Mouse (Mus musculus) liver, embryonic 14.5 days (tissue): ENCODE measurements at regions not wholly inside any gene's neighbourhood (a gene's known extent, or its start where the extent isn't known, plus 50 kb on each side); places are given as distances from the start of the nearest gene placed in this dataset.

Experiments
- ATAC-seq: fragments of 200-750 bp; cut with Nextera tagmentation; 2 replicates; pipeline ENCODE4 v1.8.0; 2017; ENCODE audit warnings: moderate number of reproducible peaks, mild to moderate bottlenecking, moderate library complexity; ENCODE audit not compliant: insufficient read depth
- DNase-seq, 3 experiments: peaks; one replicate each; pipeline ENCODE4 v3.0.0-alpha.2; 2012 to 2013; ENCODE audit warnings: low read depth in 3 of 3, low spot score in 3 of 3
- H3K27ac ChIP-seq: fragments of 300-500 bp; sonication (generic); 2 replicates; pipeline ENCODE4 v1.5.1; 2014; ENCODE audit warnings: moderate library complexity, mild to moderate bottlenecking, control low read depth, inconsistent platforms
- H3K27me3 ChIP-seq: fragments of 300-500 bp; sonication (generic); 2 replicates; pipeline ENCODE4 v1.6.1; 2014; ENCODE audit warnings: mild to moderate bottlenecking, low read length, moderate library complexity; ENCODE audit not compliant: control insufficient read depth, insufficient read depth
- H3K36me3 ChIP-seq: fragments of 300-500 bp; sonication (generic); replicated peaks from 2 replicates; pipeline ENCODE4 v1.6.1; 2014; ENCODE audit warnings: low read depth; ENCODE audit not compliant: control insufficient read depth, insufficient read depth
- H3K4me1 ChIP-seq, 2 experiments: fragments of 200-500 bp in 1 of 2; fragments of 300-500 bp in 1 of 2; sonication (generic) in 1 of 2; replicated peaks; 2 replicates each; pipeline ENCODE4 v1.6.1; 2012 to 2014; ENCODE audit warnings: antibody characterized with exemption in 1 of 2, inconsistent platforms in 1 of 2, low read length in 1 of 2; ENCODE audit not compliant: control insufficient read depth in 2 of 2, insufficient read depth in 2 of 2
- H3K4me2 ChIP-seq: fragments of 300-500 bp; sonication (generic); 2 replicates; pipeline ENCODE4 v1.6.1; 2014; ENCODE audit warnings: low read depth, mild to moderate bottlenecking, control low read depth, moderate library complexity
- H3K4me3 ChIP-seq, 2 experiments: fragments of 200-500 bp in 1 of 2; fragments of 300-500 bp in 1 of 2; sonication (generic) in 1 of 2; 2 replicates each; pipeline ENCODE4 v1.5.1; 2012 to 2014; ENCODE audit warnings: low read depth in 2 of 2, low read length in 2 of 2, mild to moderate bottlenecking in 2 of 2, control low read depth in 1 of 2, inconsistent platforms in 1 of 2, moderate library complexity in 1 of 2; ENCODE audit not compliant: insufficient read depth in 1 of 2
- H3K9ac ChIP-seq: fragments of 300-500 bp; sonication (generic); replicated peaks from 2 replicates; pipeline ENCODE4 v1.6.1; 2014; ENCODE audit warnings: mild to moderate bottlenecking, control low read depth, moderate library complexity
- H3K9me3 ChIP-seq: fragments of 300-500 bp; sonication (generic); 2 replicates; pipeline ENCODE4 v1.6.1; 2016; ENCODE audit warnings: low read length, mixed read lengths; ENCODE audit not compliant: control insufficient read depth
- CTCF ChIP-seq: IDR thresholded peaks from 2 replicates; pipeline ENCODE4 v1.5.1; 2016; ENCODE audit warnings: antibody characterized with exemption, low read depth, control low read depth
- EP300 ChIP-seq: IDR thresholded peaks from 2 replicates; pipeline ENCODE4 v1.6.1; 2016; ENCODE audit warnings: antibody characterized with exemption, low read depth
- WGBS: fragments of 180-500 bp; shearing (Covaris S2); extraction: QIAGEN DNeasy Blood & Tissue Kit; methylation state at CpG from one replicate; pipeline ENCODE4 v1.1.7; 2014; ENCODE audit not compliant: insufficient replicate concordance; 5-methylcytosine and 5-hydroxymethylcytosine counted together

DNA sequence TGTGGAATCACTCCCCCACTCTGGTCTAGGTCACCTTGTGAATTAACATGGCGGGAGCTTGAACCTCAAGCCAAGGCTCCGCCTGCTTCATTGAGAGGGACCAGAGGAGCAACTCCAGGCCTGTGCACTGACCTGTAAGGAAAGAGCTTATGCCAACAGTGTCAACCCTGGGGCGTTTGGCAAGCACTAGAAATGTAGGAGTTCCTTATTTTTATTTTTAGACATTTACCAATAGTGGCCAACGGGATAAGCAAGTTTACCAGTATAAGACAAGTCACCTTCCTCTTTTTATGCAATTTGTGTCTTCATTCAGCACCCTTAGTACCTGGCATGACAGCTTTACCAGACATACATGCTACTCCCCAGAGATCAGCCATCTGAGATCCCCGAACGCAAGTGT is 89.1 kb upstream of the Gpc1 start:
- H3K4me3 ChIP-seq = no peak overlapping the region
- TF ChIP-seq EP300 (no peak), CTCF (no peak)
- H3K9ac ChIP-seq = no peak overlapping the region
- 46% methylated on average over 6 of the region's 6 CpGs for WGBS
- no peak overlapping the region for H3K4me2 ChIP-seq
- no peaks in the 10 kb centered on the region for H3K9me3 ChIP-seq
- H3K36me3 ChIP-seq = no peaks in the 10 kb centered on the region
- no peak overlapping the region for H3K27ac ChIP-seq
- DNase-seq = peak in 1 of 3 experiments; percentile 4
- H3K4me1 ChIP-seq = no peaks in the 10 kb centered on the region; a peak in 2 of 4 replicates
- no peaks in the 10 kb centered on the region for H3K27me3 ChIP-seq
- ATAC-seq = no peak

GRCm38 (mm10) chr1:92741047-92741446 is 90.4 kb upstream of the Gpc1 start:
- no peak overlapping the region for H3K4me2 ChIP-seq
- no peaks in the 10 kb centered on the region; a peak in 2 of 4 replicates for H3K4me1 ChIP-seq
- H3K27me3 ChIP-seq = no peaks in the 10 kb centered on the region
- DNase-seq (no peak), ATAC-seq (no peak)
- TF ChIP-seq EP300 (no peak), CTCF (no peak)
- no peaks in the 10 kb centered on the region for H3K36me3 ChIP-seq
- no peak overlapping the region for H3K4me3 ChIP-seq
- H3K9me3 ChIP-seq = no peaks in the 10 kb centered on the region
- no peak overlapping the region for H3K27ac ChIP-seq
- WGBS = 56% methylated on average over 5 of the region's 5 CpGs
- H3K9ac ChIP-seq = no peak overlapping the region

GRCm38 (mm10) chr1:92737600-92738197 is 89.1 kb upstream of the Otos start:
- ATAC-seq (no peak), DNase-seq (no peak)
- no peak overlapping the region for H3K4me2 ChIP-seq
- 40% methylated on average over 11 of the region's 11 CpGs for WGBS
- no peaks in the 10 kb centered on the region for H3K36me3 ChIP-seq
- H3K27ac ChIP-seq = no peak overlapping the region
- no peak overlapping the region for H3K9ac ChIP-seq
- no peak for TF ChIP-seq EP300
- TF ChIP-seq CTCF = no peak
- no peaks in the 10 kb centered on the region for H3K9me3 ChIP-seq
- no peaks in the 10 kb centered on the region for H3K27me3 ChIP-seq
- H3K4me1 ChIP-seq = no peaks in the 10 kb centered on the region; a peak in 2 of 4 replicates
- H3K4me3 ChIP-seq = no peak overlapping the region

DNA sequence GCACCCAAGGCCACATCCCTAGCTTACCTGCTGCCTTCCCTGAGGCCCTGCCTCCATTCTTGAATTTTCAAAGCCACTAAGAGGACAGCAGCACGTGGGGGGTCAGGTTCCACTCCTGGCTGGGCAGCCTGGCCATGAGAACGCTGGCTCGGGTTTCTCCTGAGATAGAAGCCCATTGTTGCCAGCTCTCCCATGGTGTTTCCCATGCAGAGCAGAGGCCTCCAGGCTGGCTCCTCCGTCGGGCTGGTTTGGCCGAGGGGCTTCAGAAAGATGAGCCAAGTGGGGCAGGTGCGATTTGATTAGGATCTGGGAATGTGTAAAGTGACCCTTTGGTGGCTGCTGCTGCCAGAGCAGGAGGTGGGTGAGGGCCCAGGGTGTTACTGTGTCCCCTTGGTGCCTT is 87.8 kb upstream of the Otos start:
- no peaks in the 10 kb centered on the region for H3K9me3 ChIP-seq
- H3K27me3 ChIP-seq = no peaks in the 10 kb centered on the region
- H3K27ac ChIP-seq = no peak overlapping the region
- no peaks in the 10 kb centered on the region for H3K36me3 ChIP-seq
- WGBS = 59% methylated on average over 7 of the region's 7 CpGs
- no peak overlapping the region for H3K4me3 ChIP-seq
- no peaks in the 10 kb centered on the region for H3K4me1 ChIP-seq
- TF ChIP-seq CTCF = no peak
- no peak for TF ChIP-seq EP300
- ATAC-seq (no peak), DNase-seq (no peak)
- no peak overlapping the region for H3K4me2 ChIP-seq
- H3K9ac ChIP-seq = no peak overlapping the region

- Histone ChIP-seq H3K4me1 (no peaks in the 10 kb centered on the region), H3K4me2 (no peak overlapping the region), H3K4me3 (no peak overlapping the region), H3K9me3 (no peaks in the 10 kb centered on the region), H3K27me3 (no peaks in the 10 kb centered on the region), H3K36me3 (no peaks in the 10 kb centered on the region), H3K27ac (no peak overlapping the region), H3K9ac (no peak overlapping the region)
- TF ChIP-seq EP300 = no peak
- no peak for TF ChIP-seq CTCF
- DNase-seq = no peak
- ATAC-seq = no peak
- 53% methylated on average over 8 of the region's 8 CpGs for WGBS
Observed at GRCm38 (mm10) chr1:92733732-92734131, 85.1 kb upstream of the Otos start.
